Mouse (Mus musculus): Measurements from ENCODE around the gene Mroh8. TPM values are rescaled to one million over a fixed set of nuclear protein-coding genes. Genes with fewer than 3 reads are reported as not detected.
A peak's percentile ranks its signal among the peaks of the same experiment; 100 is the strongest.
"Not testable (repeated sequence)": the region's sequence is repeated elsewhere in the genome, so short reads cannot be mapped to it uniquely, and the experiment has no call there.

Gene Mroh8
- polyA plus RNA-seq, 1 experiment from 2014 or later, result 0.42 TPM

DNA sequence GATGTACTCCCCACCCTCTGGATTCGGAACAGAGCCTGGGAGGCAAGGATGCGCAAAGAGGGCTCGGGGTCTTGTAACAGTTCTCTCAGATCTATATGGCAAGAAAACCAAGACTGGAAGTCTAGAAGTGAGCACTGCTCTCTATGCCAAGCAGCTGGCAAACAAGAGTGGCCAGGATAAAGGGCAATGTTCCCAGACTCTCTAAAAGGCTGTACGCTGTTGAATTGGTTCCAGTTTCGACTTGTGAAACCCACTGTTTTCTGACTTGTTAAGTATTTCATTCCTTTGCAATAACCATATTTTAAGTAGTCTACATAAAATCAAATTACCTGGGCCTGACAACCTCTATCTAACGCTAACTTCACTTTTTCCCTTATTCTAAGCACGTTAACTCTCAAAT lies 67.6 kb downstream of the Mroh8 start:
- Histone ChIP-seq H3K4me1 (replicated peaks) (no peaks in the 10 kb centered on the region), H3K9ac (no peak overlapping the region), H3K36me3 (no peaks in the 10 kb centered on the region), H3K4me3 (no peak overlapping the region), H3K27me3 (no peaks in the 10 kb centered on the region), H3K27ac (replicated peaks) (no peak overlapping the region), H3K4me2 (no peak overlapping the region), H3K9me3 (0 out of 2 replicates have a peak, but pooled peaks cover 7% of the 10 kb centered on the region)
- WGBS, result 95% methylated on average over 7 of the region's 7 CpGs
- ATAC-seq (ENCODE audit: low read depth), result no peak

DNA sequence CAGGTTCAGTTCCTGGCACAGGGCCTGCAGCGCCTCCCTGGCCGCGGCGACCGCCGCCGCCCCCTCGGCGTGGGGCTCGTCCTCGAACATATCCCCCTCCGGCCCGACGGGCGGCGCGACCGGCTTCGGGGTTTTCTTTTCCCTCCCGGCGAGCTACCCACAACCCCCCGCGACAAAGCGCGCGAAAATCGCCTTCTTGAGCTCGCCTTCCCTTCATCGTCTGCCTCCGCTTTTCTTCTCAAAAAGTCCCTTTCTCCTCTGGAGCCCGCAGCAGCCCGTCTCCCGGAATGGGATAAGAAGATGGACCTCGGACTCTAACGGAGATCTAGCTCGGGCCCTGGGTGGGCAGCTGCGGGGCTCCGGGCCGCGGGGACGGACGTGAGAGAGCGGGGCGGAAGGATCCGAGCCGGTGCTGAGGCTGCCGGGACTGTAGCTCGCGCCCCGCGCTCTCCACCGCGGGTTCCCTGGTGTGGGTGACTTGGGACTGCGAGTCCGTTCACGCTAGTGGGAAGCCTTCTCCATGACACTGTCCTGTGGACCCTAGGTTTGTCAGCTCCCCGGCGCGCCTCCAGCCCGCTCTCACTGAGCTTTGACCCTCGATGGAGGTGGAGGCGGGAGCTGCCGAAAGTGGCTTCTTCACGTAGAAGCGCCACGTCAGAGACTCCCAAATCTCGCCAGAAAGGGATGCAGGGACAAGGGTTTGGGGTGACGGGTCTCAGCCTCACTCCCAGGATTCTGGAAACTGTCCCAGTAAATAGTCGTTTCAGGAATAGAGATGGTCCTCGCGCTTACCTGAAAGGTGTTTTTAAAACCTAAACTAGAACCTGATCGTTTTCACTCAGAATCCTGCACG lies 74.8 kb downstream of the Mroh8 start, which contains the start of gene Rbl1:
Gene Rbl1, minus strand, starts transcription at position 169 of the 853 bp plus-strand sequence.
- 2% methylated on average over 71 of the region's 73 CpGs for WGBS
- ATAC-seq (ENCODE audit: low read depth), result peak; percentile 87
- Histone ChIP-seq H3K9ac (peak within 1 kb of the TSS; percentile 89), H3K27me3 (no peaks in the 10 kb centered on the region), H3K4me2 (peak within 1 kb of the TSS; percentile 62), H3K9me3 (0 out of 2 replicates have a peak, but pooled peaks cover 7% of the 10 kb centered on the region), H3K36me3 (0 out of 2 replicates have a peak, but pooled peaks cover 3% of the 10 kb centered on the region), H3K4me3 (peak within 1 kb of the TSS; percentile 79), H3K27ac (replicated peaks) (peak within 1 kb of the TSS; percentile 97), H3K4me1 (replicated peaks) (peaks cover 22% of the 10 kb centered on the region)

DNA sequence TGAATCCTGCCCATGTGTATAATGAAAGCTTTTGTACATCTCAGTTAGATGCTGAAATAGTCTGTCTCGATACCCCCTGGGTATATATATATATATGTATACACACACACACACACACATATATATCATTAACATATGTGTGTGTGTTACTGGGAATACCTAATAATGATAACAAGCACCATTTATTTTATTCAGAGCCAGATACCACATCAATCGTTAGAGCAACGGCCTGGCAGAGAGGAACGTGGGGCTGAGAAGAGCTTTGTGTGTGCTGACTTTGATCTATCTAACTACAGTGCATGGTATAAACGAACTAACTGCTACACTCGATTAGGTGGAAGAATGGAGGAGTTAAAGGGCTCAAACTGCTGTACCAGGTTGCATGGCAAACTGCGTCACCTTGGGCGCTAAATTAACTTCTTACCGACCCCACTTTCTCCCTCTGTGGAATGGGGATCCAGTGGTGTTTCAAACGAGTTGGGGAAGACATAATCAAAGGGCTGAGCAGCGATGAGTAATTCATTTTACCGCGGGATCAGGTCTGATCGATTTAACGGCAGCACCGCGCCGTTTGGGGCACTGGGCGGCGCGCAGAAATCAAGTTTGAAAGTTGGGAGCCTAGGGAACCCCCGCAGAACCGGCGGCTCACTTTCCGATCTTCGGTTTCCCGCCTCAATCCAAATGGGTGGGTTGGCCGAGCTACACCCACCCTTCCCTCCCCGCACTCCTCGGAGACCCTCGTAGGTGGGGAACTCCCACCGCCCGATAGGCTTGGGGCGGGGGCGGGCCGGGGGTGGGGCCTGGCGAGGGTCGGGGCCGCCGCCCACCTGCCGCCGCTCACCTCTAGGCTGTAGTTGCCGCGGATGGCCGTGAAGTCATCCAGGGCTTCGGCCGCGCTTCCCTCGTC lies 75.6 kb downstream of the Mroh8 start:
- H3K4me1 ChIP-seq (replicated peaks), result peaks cover 22% of the 10 kb centered on the region
- WGBS, result 1% methylated on average over 49 of the region's 49 CpGs
- peak; percentile 89 for ATAC-seq (ENCODE audit: low read depth)
- no peaks in the 10 kb centered on the region for H3K27me3 ChIP-seq
- peak overlapping the region; percentile 97 for H3K27ac ChIP-seq (replicated peaks)
- H3K9me3 ChIP-seq, result 0 out of 2 replicates have a peak, but pooled peaks cover 7% of the 10 kb centered on the region
- H3K4me3 ChIP-seq, result peak overlapping the region; percentile 79
- peaks cover 10% of the 10 kb centered on the region for H3K36me3 ChIP-seq
- H3K9ac ChIP-seq, result peak overlapping the region; percentile 89
- peak overlapping the region; percentile 62 for H3K4me2 ChIP-seq

DNA sequence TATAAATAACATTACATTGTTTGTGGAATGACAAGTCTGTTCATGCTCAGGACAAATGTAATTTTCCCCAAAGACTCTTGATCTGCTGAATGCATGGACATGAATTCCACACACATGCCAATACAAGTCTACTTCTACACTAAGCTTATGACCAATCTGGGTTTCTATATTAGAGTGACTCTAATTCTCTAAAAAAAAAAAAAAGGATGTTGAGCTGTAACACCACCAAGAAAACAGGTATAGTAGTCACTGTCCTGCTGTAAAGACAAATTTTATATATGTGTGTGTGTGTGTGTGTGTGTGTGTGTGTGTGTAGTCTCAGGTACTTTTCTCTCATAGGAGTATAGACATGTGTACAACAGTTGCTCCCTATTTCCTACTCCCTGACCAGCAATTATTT lies 76.3 kb downstream of the Mroh8 start:
- Histone ChIP-seq H3K4me3 (peak overlapping the region; percentile 79), H3K4me2 (peak overlapping the region; percentile 62), H3K27me3 (no peaks in the 10 kb centered on the region), H3K27ac (replicated peaks) (no peak overlapping the region), H3K9me3 (0 out of 2 replicates have a peak, but pooled peaks cover 7% of the 10 kb centered on the region), H3K36me3 (peaks cover 14% of the 10 kb centered on the region), H3K9ac (no peak overlapping the region), H3K4me1 (replicated peaks) (peaks cover 22% of the 10 kb centered on the region)
- ATAC-seq (ENCODE audit: low read depth), result no peak

DNA sequence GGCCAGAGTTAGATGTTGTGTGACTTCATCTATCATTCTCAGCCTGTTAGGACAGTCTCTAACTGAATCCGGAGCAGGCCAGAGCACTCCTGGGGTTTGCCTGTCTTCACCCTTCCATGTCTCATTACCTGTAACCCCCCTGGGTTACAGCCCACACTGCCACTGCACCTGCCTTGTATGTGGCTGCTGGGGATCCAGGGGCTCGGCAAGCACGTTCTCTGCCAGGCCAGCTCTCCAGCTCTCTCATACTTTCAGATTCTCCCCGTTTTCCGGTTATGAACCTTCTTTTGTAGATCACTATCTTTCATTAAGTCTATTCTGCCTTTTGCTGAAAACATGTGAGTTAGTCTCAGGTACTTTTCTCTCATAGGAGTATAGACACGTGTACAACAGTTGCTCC lies 77.0 kb downstream of the Mroh8 start:
- 0 out of 2 replicates have a peak, but pooled peaks cover under 1% of the 10 kb centered on the region for H3K9me3 ChIP-seq
- ATAC-seq (ENCODE audit: low read depth), result no peak

DNA sequence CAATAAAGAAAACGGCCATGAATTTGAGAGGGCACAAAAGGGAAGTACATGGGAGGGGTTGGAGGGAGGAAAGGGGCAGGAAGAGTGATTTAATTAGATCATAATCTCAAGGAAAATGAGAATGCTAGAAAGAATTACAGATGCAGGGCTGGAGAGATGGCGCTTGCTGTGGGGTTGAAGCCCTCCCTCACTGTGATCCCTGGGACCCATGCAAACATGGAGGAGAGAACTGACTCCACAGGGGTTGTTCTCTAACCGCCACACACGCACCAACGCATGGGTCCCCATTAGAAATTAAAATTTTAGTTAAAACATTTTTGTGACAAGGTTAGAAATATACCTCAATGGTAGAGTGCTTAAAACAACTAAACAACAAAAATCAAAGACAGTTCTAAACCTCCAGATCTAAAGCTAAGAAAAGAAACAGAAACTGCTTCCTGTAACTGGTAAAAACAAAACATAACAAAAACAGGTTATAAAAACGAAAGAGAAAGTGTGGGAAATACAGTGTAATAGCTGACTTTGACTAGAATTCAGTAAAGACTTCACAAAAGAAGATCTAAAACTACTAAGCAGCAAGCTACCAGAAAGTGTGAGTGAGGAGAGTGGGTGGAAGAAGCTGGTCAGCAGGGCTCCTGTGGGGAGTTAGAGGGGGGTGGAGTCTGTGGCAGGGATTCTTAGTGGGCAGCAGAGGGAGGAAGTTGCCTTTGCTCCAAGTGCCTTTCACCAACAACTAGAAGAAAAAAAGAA lies 78.1 kb downstream of the Mroh8 start:
- H3K27ac ChIP-seq (replicated peaks), result no peak overlapping the region
- no peak overlapping the region for H3K4me2 ChIP-seq
- no peaks in the 10 kb centered on the region for H3K9me3 ChIP-seq
- WGBS, result 84% methylated on average over 6 of the region's 6 CpGs
- H3K4me1 ChIP-seq (replicated peaks), result peaks cover 22% of the 10 kb centered on the region
- no peak overlapping the region for H3K9ac ChIP-seq
- H3K36me3 ChIP-seq, result peaks cover 30% of the 10 kb centered on the region
- H3K27me3 ChIP-seq, result no peaks in the 10 kb centered on the region
- ATAC-seq (ENCODE audit: low read depth), result no peak
- no peak overlapping the region for H3K4me3 ChIP-seq

More for the DNA sequence above, 77.0 kb downstream of the Mroh8 start:
- Histone ChIP-seq H3K4me1 (replicated peaks) (peaks cover 22% of the 10 kb centered on the region), H3K27ac (replicated peaks) (no peak overlapping the region), H3K9ac (no peak overlapping the region), H3K4me3 (no peak overlapping the region), H3K36me3 (peaks cover 20% of the 10 kb centered on the region), H3K4me2 (no peak overlapping the region; the same call in 1 of the 2 replicates), H3K27me3 (no peaks in the 10 kb centered on the region)
- 81% methylated on average over 6 of the region's 6 CpGs for WGBS

DNA sequence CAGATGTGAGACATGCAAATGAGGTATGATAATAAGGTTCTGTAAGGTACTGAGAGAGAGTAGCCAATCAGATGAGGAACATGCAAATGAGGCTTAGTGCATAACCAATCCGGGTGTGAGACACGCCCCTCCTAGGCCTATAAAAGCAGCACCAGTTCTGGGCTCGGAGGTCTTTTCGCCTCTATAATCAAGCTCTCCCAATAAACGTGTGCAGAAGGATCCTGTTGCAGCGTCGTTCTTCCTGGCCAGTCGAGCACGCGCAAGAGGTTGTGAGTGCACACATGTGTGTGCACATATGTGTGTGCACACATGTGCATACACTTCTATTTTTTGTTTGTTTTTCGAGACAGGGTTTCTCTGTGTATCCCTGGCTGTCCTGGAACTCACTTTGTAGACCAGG lies 80.9 kb downstream of the Mroh8 start:
- not testable (repeated sequence) for ATAC-seq (ENCODE audit: low read depth); H3K9ac ChIP-seq; H3K27me3 ChIP-seq; H3K4me2 ChIP-seq; H3K9me3 ChIP-seq; H3K4me3 ChIP-seq; H3K27ac ChIP-seq (replicated peaks)
- Histone ChIP-seq H3K36me3 (peaks cover 55% of the 10 kb centered on the region), H3K4me1 (replicated peaks) (peaks cover 12% of the 10 kb centered on the region)
- 94% methylated on average over 11 of the region's 11 CpGs for WGBS

DNA sequence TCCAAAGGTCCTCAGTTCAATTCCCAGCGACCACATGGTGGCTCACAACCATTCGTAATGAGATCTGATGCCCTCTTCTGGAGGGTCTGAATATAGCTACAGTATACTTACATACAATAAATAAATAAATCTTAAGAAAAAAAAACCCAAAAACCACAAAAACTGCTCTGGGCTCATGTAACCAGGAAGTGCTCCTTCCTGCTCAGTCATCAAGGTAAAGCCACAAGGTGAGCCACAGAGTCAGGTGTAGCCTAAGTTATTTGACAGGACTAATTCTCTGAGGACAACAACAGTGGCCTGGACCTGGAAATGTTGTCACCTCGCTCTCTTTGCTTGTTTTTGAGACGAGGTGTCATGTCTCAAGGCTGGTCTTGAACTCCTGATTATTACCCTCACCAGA lies 88.7 kb downstream of the Mroh8 start:
- H3K9ac ChIP-seq, result no peak overlapping the region
- H3K4me3 ChIP-seq, result no peak overlapping the region
- H3K4me1 ChIP-seq (replicated peaks), result no peaks in the 10 kb centered on the region
- WGBS, result 96% methylated on average over 4 of the region's 4 CpGs
- peaks cover 90% of the 10 kb centered on the region for H3K36me3 ChIP-seq
- no peaks in the 10 kb centered on the region for H3K9me3 ChIP-seq
- H3K27me3 ChIP-seq, result no peaks in the 10 kb centered on the region
- no peak overlapping the region for H3K27ac ChIP-seq (replicated peaks)
- H3K4me2 ChIP-seq, result no peak overlapping the region
- ATAC-seq (ENCODE audit: low read depth), result no peak

DNA sequence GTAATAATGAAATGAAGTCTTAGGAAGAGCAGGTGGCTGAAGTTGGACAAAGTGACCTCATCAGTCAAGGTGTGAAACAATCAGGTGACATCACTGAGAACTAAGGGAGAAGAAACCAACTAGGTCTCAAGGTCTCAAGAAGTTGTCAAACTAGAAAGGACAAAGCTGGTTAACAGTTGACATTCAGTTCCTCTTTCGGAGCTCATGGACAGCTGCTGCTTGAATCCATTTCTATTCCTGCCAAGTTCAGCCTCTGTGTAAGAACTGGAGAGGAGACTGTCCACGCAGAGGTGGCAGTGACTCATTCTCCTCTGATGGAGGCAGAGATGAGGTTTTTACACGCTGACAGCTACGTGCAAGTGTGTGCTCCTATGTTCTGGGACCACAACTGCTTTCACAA lies 92.1 kb downstream of the Mroh8 start:
- Histone ChIP-seq H3K9ac (no peak overlapping the region), H3K4me1 (replicated peaks) (no peaks in the 10 kb centered on the region), H3K4me3 (no peak overlapping the region), H3K4me2 (no peak overlapping the region), H3K36me3 (peaks cover 77% of the 10 kb centered on the region), H3K9me3 (no peaks in the 10 kb centered on the region), H3K27ac (replicated peaks) (no peak overlapping the region), H3K27me3 (no peaks in the 10 kb centered on the region)
- 92% methylated on average over 4 of the region's 4 CpGs for WGBS
- ATAC-seq (ENCODE audit: low read depth), result no peak

DNA sequence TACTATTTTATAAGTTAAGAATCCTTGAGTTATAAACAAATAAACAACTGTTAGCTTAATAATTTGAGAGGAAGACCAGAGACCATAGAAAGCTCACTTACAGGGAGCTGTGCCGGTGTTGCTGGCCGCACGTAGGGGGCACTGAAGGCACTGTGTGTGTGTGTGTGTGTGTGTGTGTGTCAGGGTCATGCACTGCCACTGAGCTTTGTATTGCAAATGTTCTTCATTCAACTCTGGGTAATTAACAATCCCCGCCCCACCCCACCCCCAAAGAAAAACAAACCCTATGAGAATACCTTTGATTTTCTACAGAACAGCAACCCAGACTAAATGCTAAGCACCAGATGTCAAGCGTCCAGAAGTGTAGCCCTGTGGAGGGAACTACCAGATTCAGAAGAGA lies 92.8 kb downstream of the Mroh8 start:
- no peak overlapping the region for H3K4me3 ChIP-seq
- H3K4me1 ChIP-seq (replicated peaks), result no peaks in the 10 kb centered on the region
- no peak overlapping the region for H3K9ac ChIP-seq
- WGBS, result 14% methylated on average over 5 of the region's 5 CpGs
- no peaks in the 10 kb centered on the region for H3K27me3 ChIP-seq
- no peak for ATAC-seq (ENCODE audit: low read depth)
- H3K36me3 ChIP-seq, result peaks cover 75% of the 10 kb centered on the region
- no peak overlapping the region for H3K27ac ChIP-seq (replicated peaks)
- no peaks in the 10 kb centered on the region for H3K9me3 ChIP-seq
- no peak overlapping the region for H3K4me2 ChIP-seq

DNA sequence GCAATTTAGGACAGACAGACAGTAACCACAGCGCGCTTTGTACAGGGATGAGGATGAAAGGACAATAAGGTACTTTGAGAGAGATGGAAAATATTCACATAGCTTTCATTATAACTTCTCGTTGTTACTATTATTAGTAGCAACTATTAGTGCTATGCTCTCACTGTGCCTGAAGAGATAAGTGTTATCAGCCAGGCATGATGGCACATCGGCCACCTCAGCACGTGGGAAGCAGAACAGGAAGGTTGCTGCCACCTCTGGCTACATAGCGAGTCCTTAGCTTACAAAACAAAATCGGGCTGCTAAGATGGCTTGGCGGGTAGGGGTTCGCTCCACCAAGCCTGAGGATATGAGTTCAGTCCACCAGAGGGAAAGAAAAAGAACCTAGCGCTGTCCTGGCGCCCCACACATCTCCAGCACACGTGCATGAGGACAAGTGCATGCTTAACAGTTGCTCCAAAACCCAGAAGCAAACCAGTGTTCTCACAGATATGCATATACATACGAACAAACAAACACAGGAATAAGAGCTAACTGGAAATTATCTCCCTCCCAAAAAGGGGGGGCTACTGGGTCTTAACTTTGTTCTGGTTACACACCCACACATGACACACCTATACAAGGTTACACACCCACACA lies 94.2 kb downstream of the Mroh8 start:
- Histone ChIP-seq H3K9ac (no peak overlapping the region), H3K36me3 (peaks cover 68% of the 10 kb centered on the region), H3K27me3 (no peaks in the 10 kb centered on the region), H3K27ac (replicated peaks) (no peak overlapping the region), H3K9me3 (no peaks in the 10 kb centered on the region), H3K4me2 (no peak overlapping the region), H3K4me3 (no peak overlapping the region), H3K4me1 (replicated peaks) (no peaks in the 10 kb centered on the region)
- no peak for ATAC-seq (ENCODE audit: low read depth)
- 94% methylated on average over 13 of the region's 13 CpGs for WGBS

Data from neural tube, embryonic 13.5 days (tissue).